Mouse (Mus musculus) forebrain, embryonic 10.5 days (tissue): ENCODE measurements around the gene Orc4. TPM values are rescaled to one million over a fixed set of nuclear protein-coding genes. Genes with fewer than 3 reads are reported as not detected.
A peak's percentile ranks its signal among the peaks of the same experiment; 100 is the strongest.
"Not testable (repeated sequence)": the region's sequence is repeated elsewhere in the genome, so short reads cannot be mapped to it uniquely, and the experiment has no call there.

Experiments
- DNase-seq: peaks from one replicate; pipeline ENCODE4 v3.0.0-alpha.2; 2017; ENCODE audit warnings: low spot score; ENCODE audit errors: extremely low spot score
- H3K27ac ChIP-seq: fragments of 300-500 bp; sonication (generic); 2 replicates; pipeline ENCODE4 v1.5.1; 2016; ENCODE audit warnings: mild to moderate bottlenecking
- H3K27me3 ChIP-seq: fragments of 300-500 bp; sonication (generic); 2 replicates; pipeline ENCODE4 v1.6.1; 2016; ENCODE audit warnings: mild to moderate bottlenecking; ENCODE audit not compliant: poor library complexity, severe bottlenecking
- H3K36me3 ChIP-seq: fragments of 300-500 bp; sonication (generic); replicated peaks from 2 replicates; pipeline ENCODE4 v1.6.1; 2016; ENCODE audit warnings: mild to moderate bottlenecking, moderate library complexity
- H3K4me1 ChIP-seq: fragments of 300-500 bp; sonication (generic); 2 replicates; pipeline ENCODE4 v1.6.1; 2016
- H3K4me3 ChIP-seq: fragments of 300-500 bp; sonication (generic); 2 replicates; pipeline ENCODE4 v1.5.1; 2016; ENCODE audit warnings: mild to moderate bottlenecking, moderate library complexity
- H3K9me3 ChIP-seq: fragments of 300-500 bp; sonication (generic); 2 replicates; pipeline ENCODE4 v1.6.1; 2016; ENCODE audit warnings: mild to moderate bottlenecking, moderate library complexity
- WGBS: fragments of 180-500 bp; shearing (Covaris S2); methylation state at CpG from one replicate; pipeline ENCODE4 v1.1.7; 2016; 5-methylcytosine and 5-hydroxymethylcytosine counted together
- polyA plus RNA-seq: library from polyadenylated mRNA; unstranded; fragments of >200 nt; fragmentation: Nextera tagmentation; extraction: Ambion mirVana; gene quantifications from 2 replicates; pipeline ENCODE4 v1.2.1, GENCODE M21; 2016

Orc4 gene
- polyA plus RNA-seq, 1 experiment from 2014 or later: 118 TPM

DNA sequence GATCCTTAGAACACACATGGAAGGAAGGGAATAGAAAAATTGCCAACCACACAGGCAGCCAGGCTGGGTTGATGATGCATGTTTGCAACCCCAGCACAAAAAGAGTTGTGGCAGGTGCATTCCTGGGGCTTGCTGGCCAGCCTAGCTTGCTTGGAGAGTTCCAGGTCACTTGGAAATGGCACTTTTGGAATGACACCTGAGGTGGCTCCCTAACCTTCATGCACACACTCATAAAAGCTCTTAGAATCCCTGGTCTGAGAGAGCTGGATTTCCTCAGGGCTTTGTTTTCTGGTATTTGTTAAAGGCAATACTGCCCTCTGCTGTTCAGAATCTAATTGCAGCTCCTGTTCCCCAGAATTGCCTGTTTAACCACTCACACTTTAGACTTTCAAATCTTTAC is 64.1 kb downstream of the Orc4 start:
- Histone ChIP-seq H3K27me3 (no peaks in the 10 kb centered on the region), H3K9me3 (no peaks in the 10 kb centered on the region), H3K27ac (peak overlapping the region; percentile 65; the same call in 1 of the 2 replicates), H3K4me3 (no peak overlapping the region), H3K4me1 (peaks cover 3% of the 10 kb centered on the region), H3K36me3 (peaks cover 6% of the 10 kb centered on the region; the same call in 1 of the 2 replicates)
- peak; percentile 20 for DNase-seq

DNA sequence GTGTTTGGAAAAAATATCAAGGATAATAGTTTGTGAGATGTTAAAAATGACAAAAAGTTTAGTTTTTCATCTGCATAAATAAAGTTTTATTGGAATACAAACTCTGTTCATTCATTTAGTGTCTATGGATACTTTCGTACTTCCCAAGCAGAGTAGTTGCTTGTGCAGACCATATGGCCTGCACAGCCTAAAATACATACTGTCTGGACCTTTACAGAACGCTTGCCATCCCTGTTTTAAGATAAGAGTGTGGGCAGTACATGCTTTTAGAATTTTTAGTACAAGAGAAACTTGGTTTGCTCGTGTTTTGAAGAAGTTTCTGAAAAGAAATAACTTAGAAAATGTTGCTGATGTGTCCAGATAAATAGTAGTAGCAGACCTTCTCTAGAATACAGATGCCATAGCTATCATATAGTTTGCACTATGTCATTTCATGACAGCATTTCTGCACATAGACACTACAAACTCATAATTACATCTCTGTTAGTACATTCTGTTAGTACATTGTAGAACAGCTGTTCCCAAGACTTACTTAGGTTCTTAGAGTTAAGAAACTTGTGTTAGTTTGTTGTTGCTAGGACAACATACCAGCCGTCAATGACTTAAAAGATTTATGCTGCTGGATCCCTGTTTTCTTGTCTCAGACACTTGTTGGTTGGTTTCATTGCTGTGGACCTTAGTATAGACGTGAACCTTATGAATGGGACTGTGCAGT is 81.7 kb downstream of the Orc4 start:
- DNase-seq: no peak
- WGBS: 91% methylated on average over 5 of the region's 5 CpGs
- Histone ChIP-seq H3K27me3 (no peaks in the 10 kb centered on the region), H3K27ac (no peak overlapping the region), H3K36me3 (peaks cover 11% of the 10 kb centered on the region), H3K9me3 (no peaks in the 10 kb centered on the region), H3K4me3 (no peak overlapping the region), H3K4me1 (peaks cover 8% of the 10 kb centered on the region)

DNA sequence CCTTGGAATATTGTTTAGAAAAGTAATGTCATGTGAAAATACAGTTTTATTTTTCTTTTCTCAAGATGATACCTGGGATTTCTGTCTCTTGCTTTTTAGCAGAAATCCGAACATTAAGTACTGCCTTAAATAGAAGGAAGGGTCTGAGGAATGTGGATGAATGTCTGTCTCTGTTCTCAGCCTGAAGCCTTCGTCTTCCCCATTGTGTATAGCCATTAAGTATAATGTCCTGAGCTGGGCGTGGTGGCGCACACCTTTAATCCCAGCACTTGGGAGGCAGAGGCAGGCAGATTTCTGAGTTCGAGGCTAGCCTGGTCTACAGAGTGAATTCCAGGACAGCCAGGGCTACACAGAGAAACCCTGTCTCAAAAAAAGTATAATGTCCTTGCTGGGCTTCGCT is 84.5 kb downstream of the Orc4 start:
- DNase-seq, H3K9me3 ChIP-seq, H3K27ac ChIP-seq, H3K27me3 ChIP-seq, H3K4me3 ChIP-seq, H3K4me1 ChIP-seq, H3K36me3 ChIP-seq: not testable (repeated sequence)
- 94% methylated on average over 6 of the region's 6 CpGs for WGBS

Other genes with a start within 250 kb of the Orc4 start
- 19.6 and 21.8 TPM in 2 replicates for gene Acvr2a, start 136.2 kb downstream of the Orc4 start, polyA plus RNA-seq
- gene Mbd5, start 769 bp downstream of the Orc4 start, polyA plus RNA-seq: 19.6 and 20.6 TPM in 2 replicates